Mouse (Mus musculus) erythroblast, embryonic 14.5 days (primary cell): ENCODE measurements at regions not wholly inside any gene's neighbourhood (a gene's known extent, or its start where the extent isn't known, plus 50 kb on each side); places are given as distances from the start of the nearest gene placed in this dataset.

ENCODE experiments used
- H3K27me3 ChIP-seq: 2 replicates; pipeline ENCODE4 v1.6.1; 2012; ENCODE audit warnings: inconsistent platforms; ENCODE audit not compliant: control insufficient read depth
- H3K36me3 ChIP-seq: 2 replicates; pipeline ENCODE4 v1.6.1; 2012; ENCODE audit warnings: mild to moderate bottlenecking, inconsistent platforms; ENCODE audit not compliant: control insufficient read depth
- H3K4me1 ChIP-seq: 2 replicates; pipeline ENCODE4 v1.6.1; 2012; ENCODE audit warnings: inconsistent platforms; ENCODE audit not compliant: control insufficient read depth
- H3K4me3 ChIP-seq: replicated peaks from 2 replicates; pipeline ENCODE3; 2012; ENCODE audit warnings: moderate library complexity, mild to moderate bottlenecking, inconsistent platforms
- H3K9me3 ChIP-seq: 2 replicates; pipeline ENCODE4 v1.6.1; 2012; ENCODE audit warnings: low read length, inconsistent platforms, mixed read lengths; ENCODE audit not compliant: control insufficient read depth
- GATA1 ChIP-seq: IDR thresholded peaks from 2 replicates; pipeline ENCODE4 v1.6.1; 2012; ENCODE audit warnings: low read length, inconsistent platforms, mixed read lengths
- TAL1 ChIP-seq: IDR thresholded peaks from 3 replicates; pipeline ENCODE4 v1.6.1; 2012; ENCODE audit warnings: low read length, inconsistent platforms, mixed read lengths

GRCm38 (mm10) chr1:151045334-151045733, 52.1 kb upstream of the Hmcn1 start:
- TF ChIP-seq TAL1, result no peak
- no peak for TF ChIP-seq GATA1
- Histone ChIP-seq H3K4me3 (no peak overlapping the region), H3K9me3 (no peaks in the 10 kb centered on the region)

GRCm38 (mm10) chr1:151046626-151047025, 53.4 kb upstream of the Hmcn1 start:
- no peak for TF ChIP-seq TAL1
- no peak for TF ChIP-seq GATA1
- no peak overlapping the region for H3K4me3 ChIP-seq
- no peaks in the 10 kb centered on the region for H3K27me3 ChIP-seq
- no peaks in the 10 kb centered on the region for H3K36me3 ChIP-seq
- no peaks in the 10 kb centered on the region for H3K4me1 ChIP-seq
- no peaks in the 10 kb centered on the region for H3K9me3 ChIP-seq

More at GRCm38 (mm10) chr1:151045334-151045733, 52.1 kb upstream of the Hmcn1 start:
- H3K36me3 ChIP-seq, result no peaks in the 10 kb centered on the region
- H3K4me1 ChIP-seq, result peaks cover 6% of the 10 kb centered on the region
- H3K27me3 ChIP-seq, result no peaks in the 10 kb centered on the region

- no peak overlapping the region for H3K4me3 ChIP-seq
- H3K4me1 ChIP-seq, result no peaks in the 10 kb centered on the region
These were observed 56.7 kb upstream of the Hmcn1 start for GRCm38 (mm10) chr1:151049726-151050506.

GRCm38 (mm10) chr1:151050507-151050816, 57.2 kb upstream of the Hmcn1 start:
- H3K9me3 ChIP-seq, result no peaks in the 10 kb centered on the region
- no peak overlapping the region for H3K4me3 ChIP-seq
- H3K36me3 ChIP-seq, result no peaks in the 10 kb centered on the region
- TF ChIP-seq TAL1 (no peak), GATA1 (no peak)
- H3K27me3 ChIP-seq, result no peaks in the 10 kb centered on the region
- H3K4me1 ChIP-seq, result no peaks in the 10 kb centered on the region

More at GRCm38 (mm10) chr1:151049726-151050506, 56.7 kb upstream of the Hmcn1 start:
- Histone ChIP-seq H3K9me3 (no peaks in the 10 kb centered on the region), H3K36me3 (no peaks in the 10 kb centered on the region), H3K27me3 (no peaks in the 10 kb centered on the region)
- TF ChIP-seq GATA1 (no peak), TAL1 (no peak)

- no peaks in the 10 kb centered on the region for H3K4me1 ChIP-seq
- no peaks in the 10 kb centered on the region for H3K36me3 ChIP-seq
- no peaks in the 10 kb centered on the region for H3K27me3 ChIP-seq
- no peak for TF ChIP-seq TAL1
- TF ChIP-seq GATA1, result no peak
- H3K4me3 ChIP-seq, result no peak overlapping the region
- H3K9me3 ChIP-seq, result no peaks in the 10 kb centered on the region
These were observed 60.0 kb upstream of the Hmcn1 start for GRCm38 (mm10) chr1:151053268-151053667.

- Histone ChIP-seq H3K9me3 (no peaks in the 10 kb centered on the region), H3K4me1 (no peaks in the 10 kb centered on the region), H3K4me3 (no peak overlapping the region), H3K36me3 (no peaks in the 10 kb centered on the region), H3K27me3 (no peaks in the 10 kb centered on the region)
- no peak for TF ChIP-seq GATA1
- TF ChIP-seq TAL1, result no peak
These were observed 62.2 kb upstream of the Hmcn1 start for GRCm38 (mm10) chr1:151055396-151055795.

- TF ChIP-seq TAL1, result no peak
- TF ChIP-seq GATA1, result no peak
- Histone ChIP-seq H3K4me1 (no peaks in the 10 kb centered on the region), H3K4me3 (no peak overlapping the region), H3K27me3 (no peaks in the 10 kb centered on the region), H3K9me3 (no peaks in the 10 kb centered on the region), H3K36me3 (no peaks in the 10 kb centered on the region)
These were observed 66.4 kb upstream of the Hmcn1 start for GRCm38 (mm10) chr1:151059546-151060136.

- H3K9me3 ChIP-seq, result no peaks in the 10 kb centered on the region
- no peak overlapping the region for H3K4me3 ChIP-seq
- no peaks in the 10 kb centered on the region for H3K4me1 ChIP-seq
- TF ChIP-seq TAL1 (no peak), GATA1 (no peak)
- H3K27me3 ChIP-seq, result no peaks in the 10 kb centered on the region
- no peaks in the 10 kb centered on the region for H3K36me3 ChIP-seq
These were observed 71.9 kb upstream of the Hmcn1 start for GRCm38 (mm10) chr1:151065090-151065567.

- H3K36me3 ChIP-seq, result no peaks in the 10 kb centered on the region
- H3K27me3 ChIP-seq, result no peaks in the 10 kb centered on the region
- H3K9me3 ChIP-seq, result no peaks in the 10 kb centered on the region
- H3K4me3 ChIP-seq, result no peak overlapping the region
- no peaks in the 10 kb centered on the region for H3K4me1 ChIP-seq
- TF ChIP-seq TAL1 (no peak), GATA1 (no peak)
These were observed 73.3 kb upstream of the Hmcn1 start for GRCm38 (mm10) chr1:151066379-151067128.
